Mouse (Mus musculus) monocyte, adult 59 days (primary cell): Measurements from ENCODE around the gene Rasal1. TPM values are rescaled to one million over a fixed set of nuclear protein-coding genes. Genes with fewer than 3 reads are reported as not detected.

Experiments
- total RNA-seq, 2 experiments: library from RNA; stranded (reverse); gene quantifications; one replicate each; pipeline ENCODE4 v1.2.4; 2023

Rasal1 gene
- total RNA-seq = not detected

GRCm38 (mm10) chr5:120648569-120649373 is at the start of gene Rasal1:
Gene Rasal1, plus strand, starts transcription at chr5:120648812.

GRCm38 (mm10) chr5:120612442-120612821 is 36.2 kb upstream of the Rasal1 start, which contains the start of the genes Rita1 and Ddx54:
Gene Rita1, minus strand, starts transcription at chr5:120612589.
Gene Ddx54, plus strand, starts transcription at chr5:120612739.

GRCm38 (mm10) chr5:120634131-120634530 is 14.5 kb upstream of the Rasal1 start, which contains the start of gene Cfap73:
Gene Cfap73, minus strand, starts transcription at chr5:120634235.

GRCm38 (mm10) chr5:120711827-120712226 is 63.2 kb downstream of the Rasal1 start, which contains the start of gene Dtx1:
Gene Dtx1, minus strand, starts transcription at chr5:120711927.

Other genes starting within 250 kb of the Rasal1 start
- not detected for gene Lhx5, start 217.1 kb upstream of the Rasal1 start, total RNA-seq
- gene Sdsl, start 176.0 kb upstream of the Rasal1 start, total RNA-seq = not detected
- gene Sds, start 172.3 kb upstream of the Rasal1 start, total RNA-seq = not detected
- 10 to 100 TPM; 56.4 to 58.9 TPM for gene Plbd2, start 145.2 kb upstream of the Rasal1 start, total RNA-seq
- gene Slc8b1, start 137.6 kb upstream of the Rasal1 start, total RNA-seq = 100 to 1,000 TPM; 302 to 324 TPM
- gene Tpcn1, start 60.1 kb upstream of the Rasal1 start, total RNA-seq = 10 to 100 TPM; 35.2 to 48.9 TPM
- not detected for gene Iqcd, start 59.8 kb upstream of the Rasal1 start, total RNA-seq
- 1 to 10 TPM; 3.6 to 6.1 TPM for gene Rita1, start 36.2 kb upstream of the Rasal1 start, total RNA-seq
- 100 to 1,000 TPM; 100 to 112 TPM for gene Ddx54, start 36.1 kb upstream of the Rasal1 start, total RNA-seq
- gene Cfap73, start 14.6 kb upstream of the Rasal1 start, total RNA-seq = not detected
- gene Dtx1, start 63.1 kb downstream of the Rasal1 start, total RNA-seq = 1 to 10 TPM; 1.5 to 3.1 TPM
- gene Oas2, start 101.0 kb downstream of the Rasal1 start, total RNA-seq = 10 to 100 TPM; 12.5 to 18.8 TPM
- 10 to 100 TPM; 15.4 to 27.5 TPM for gene Oas3, start 128.8 kb downstream of the Rasal1 start, total RNA-seq
- gene Oas1e, start 146.7 kb downstream of the Rasal1 start, total RNA-seq = not detected
- gene Oas1c, start 163.7 kb downstream of the Rasal1 start, total RNA-seq = 1 to 10 TPM; 1.1 to 2.1 TPM
- not detected for gene Oas1f, start 198.6 kb downstream of the Rasal1 start, total RNA-seq
- not detected for gene Oas1h, start 212.6 kb downstream of the Rasal1 start, total RNA-seq
- 1 to 10 TPM; 5.1 to 5.3 TPM for gene Oas1g, start 238.8 kb downstream of the Rasal1 start, total RNA-seq